Mouse (Mus musculus): ENCODE measurements at regions not wholly inside any gene's neighbourhood (a gene's known extent, or its start where the extent isn't known, plus 50 kb on each side); places are given as distances from the start of the nearest gene placed in this dataset.

- no peak for DNase-seq (ENCODE audit: low read depth, low spot score)
Measured at GRCm38 (mm10) chr1:88623040-88623439, 79.0 kb downstream of the Arl4c start.

- no peak for DNase-seq (ENCODE audit: low read depth, low spot score)
Measured at GRCm38 (mm10) chr1:88622356-88622755, 79.7 kb downstream of the Arl4c start.

DNA sequence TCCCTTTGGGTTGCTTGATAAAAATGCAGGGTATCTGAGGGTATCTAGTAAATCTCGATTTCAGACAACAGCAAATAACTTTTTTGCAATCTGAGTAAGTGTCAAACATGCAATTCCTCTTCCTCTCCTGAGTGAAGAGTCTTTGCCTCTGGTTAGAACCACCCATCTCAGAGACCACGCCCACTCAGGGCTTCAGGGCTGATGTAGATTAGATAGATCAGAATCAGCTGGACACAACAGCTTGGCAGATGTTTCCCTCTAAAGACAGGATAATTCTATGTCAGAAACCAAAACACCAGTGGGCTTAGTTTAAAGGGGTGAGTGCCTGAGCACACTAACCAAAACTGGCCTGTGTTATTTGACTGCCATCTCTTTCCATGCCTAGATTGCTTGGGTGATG lies 80.8 kb downstream of the Arl4c start:
- no peak for DNase-seq (ENCODE audit: low read depth, low spot score)

- peak; percentile 81 for DNase-seq (ENCODE audit: low read depth, low spot score)
Measured at GRCm38 (mm10) chr1:88613007-88613406, 89.0 kb downstream of the Arl4c start.

DNA sequence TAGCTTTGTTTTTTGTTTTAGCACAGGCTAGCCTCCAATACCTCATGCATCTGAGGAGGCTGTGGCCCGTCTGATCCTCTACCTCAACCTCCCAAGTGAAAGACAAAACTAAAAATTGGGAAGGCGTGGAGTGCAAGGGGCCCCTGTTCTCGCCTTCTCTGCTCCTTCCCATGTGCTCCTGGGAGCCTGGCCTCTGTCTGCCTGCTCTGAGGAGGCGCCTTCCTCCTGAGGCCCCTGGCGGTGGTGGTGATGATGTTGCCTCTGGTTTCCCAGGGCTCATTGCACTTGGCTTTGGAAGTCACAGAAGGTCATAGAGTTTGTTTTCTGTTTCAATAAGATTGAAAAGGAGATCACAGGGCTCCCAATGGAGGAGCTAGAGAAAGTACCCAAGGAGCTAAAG lies 90.8 kb downstream of the Arl4c start:
- DNase-seq (ENCODE audit: low read depth, low spot score), result peak; percentile 33

DNA sequence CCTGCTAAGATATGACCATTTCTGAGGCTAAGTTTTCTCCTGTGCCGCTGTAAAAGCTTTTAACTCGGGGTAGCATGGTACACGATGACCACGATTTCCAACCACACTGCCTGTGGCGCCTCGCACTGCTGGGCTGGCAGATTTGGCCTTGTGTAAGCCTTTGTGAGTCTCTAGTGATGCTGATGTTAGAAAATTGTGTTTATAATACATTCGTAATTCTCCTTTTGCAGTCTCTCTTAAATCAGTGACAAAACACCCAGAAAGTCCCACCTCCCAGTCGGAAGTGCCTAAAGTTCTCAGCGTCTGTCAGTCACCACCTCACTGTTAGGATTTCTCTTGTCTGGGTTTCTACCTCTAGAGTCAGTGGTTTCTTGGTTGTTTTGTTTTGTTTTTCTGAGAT lies 91.2 kb downstream of the Arl4c start:
- no peak for DNase-seq (ENCODE audit: low read depth, low spot score)

DNA sequence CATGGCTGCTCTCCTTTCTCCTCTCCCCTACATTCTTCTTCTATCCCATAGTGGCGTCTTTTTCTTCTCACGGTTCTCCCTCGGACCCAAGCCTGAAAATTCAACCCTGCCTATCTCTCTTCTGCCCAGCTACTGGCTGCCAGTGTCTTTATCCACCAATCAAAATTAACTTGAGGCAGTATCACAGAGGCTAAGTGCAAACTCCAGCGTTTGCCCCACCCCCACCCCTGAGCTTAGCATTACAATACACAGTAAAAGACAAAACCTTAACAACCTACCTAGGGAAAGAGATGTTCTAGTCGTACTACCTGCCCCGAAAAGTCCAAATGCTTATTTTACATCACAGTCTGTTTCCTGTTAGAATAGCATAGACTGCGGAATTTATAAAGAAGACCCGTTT lies 93.2 kb downstream of the Arl4c start:
- peak; percentile 84 for DNase-seq (ENCODE audit: low read depth, low spot score)

DNA sequence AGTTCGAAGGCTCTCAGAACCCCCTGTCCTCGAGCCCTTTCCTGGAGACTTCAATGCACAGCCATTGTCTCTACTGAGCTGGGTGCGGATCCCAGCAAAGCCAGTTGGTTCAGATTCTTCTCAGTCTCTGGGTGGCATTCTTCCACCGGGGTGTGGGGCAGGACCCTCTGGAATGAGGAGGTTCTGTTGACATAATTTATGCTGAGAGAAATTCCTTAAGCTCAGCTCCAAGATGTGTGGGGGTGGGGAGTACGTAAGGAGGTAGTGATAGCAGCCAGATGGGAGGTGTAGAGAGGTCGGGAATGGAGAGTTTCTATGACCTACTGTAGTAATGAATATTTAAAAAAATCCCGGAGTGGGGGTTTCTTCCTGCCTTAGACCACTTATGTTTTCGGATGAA lies 93.8 kb downstream of the Arl4c start:
- peak; percentile 80 for DNase-seq (ENCODE audit: low read depth, low spot score)

DNA sequence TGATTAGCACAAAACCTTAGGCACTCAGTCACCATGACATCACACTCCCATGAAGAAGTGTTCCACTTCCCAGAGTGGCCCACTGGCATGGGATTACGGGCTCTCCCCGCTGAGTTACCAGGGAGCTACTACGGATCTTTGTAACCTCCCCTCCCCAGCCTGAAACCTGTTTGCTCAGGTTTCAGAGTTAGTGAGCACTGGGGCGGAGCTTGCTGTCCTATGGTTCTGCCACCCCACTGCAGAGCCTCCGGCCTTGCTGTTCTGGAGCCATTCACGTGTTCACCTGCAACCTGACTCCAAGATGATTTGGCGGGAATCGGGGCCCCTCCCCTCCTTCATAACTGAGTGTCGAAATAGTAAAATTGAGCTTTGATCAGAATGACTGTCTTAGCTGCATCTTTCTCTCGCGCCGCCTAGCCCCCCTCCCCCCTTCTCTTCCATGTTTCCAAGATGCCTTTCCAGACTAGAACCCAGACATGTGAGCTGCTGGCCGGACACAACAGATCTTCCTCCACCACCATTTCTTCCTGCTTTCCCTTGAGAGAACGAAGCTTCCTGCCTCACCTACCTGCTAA lies 95.8 kb upstream of the Glrp1 start:
- DNase-seq (ENCODE audit: low read depth, low spot score), result peak; percentile 90

GRCm38 (mm10) chr1:88602241-88602640 lies 92.4 kb upstream of the Glrp1 start:
- DNase-seq (ENCODE audit: low read depth, low spot score), result peak; percentile 22

DNA sequence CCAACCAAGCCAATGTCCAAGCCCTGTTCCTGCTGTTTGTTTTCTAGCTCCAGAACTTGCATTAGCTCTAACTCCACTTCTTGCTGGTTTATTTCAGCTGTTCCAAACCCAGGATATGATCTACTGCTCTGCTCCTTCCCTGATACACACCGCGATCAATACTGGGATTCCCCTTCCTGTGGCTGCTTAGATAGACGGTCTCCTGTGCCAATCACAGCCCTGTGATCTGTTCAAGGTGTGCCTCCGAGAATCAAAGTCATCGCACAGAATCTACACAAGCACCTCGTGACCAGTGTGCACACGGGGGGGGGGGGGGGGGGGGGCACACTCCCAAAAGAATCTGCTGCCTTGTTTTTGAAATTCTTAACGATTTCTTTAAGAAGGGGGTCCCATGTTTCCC lies 91.9 kb upstream of the Glrp1 start:
- peak; percentile 41 for DNase-seq (ENCODE audit: low read depth, low spot score)

- no peak for DNase-seq (ENCODE audit: low read depth, low spot score)
Measured at GRCm38 (mm10) chr1:88600145-88600544, 90.3 kb upstream of the Glrp1 start.

GRCm38 (mm10) chr1:88594484-88595254 lies 84.8 kb upstream of the Glrp1 start:
- DNase-seq (ENCODE audit: low read depth, low spot score), result no peak

DNA sequence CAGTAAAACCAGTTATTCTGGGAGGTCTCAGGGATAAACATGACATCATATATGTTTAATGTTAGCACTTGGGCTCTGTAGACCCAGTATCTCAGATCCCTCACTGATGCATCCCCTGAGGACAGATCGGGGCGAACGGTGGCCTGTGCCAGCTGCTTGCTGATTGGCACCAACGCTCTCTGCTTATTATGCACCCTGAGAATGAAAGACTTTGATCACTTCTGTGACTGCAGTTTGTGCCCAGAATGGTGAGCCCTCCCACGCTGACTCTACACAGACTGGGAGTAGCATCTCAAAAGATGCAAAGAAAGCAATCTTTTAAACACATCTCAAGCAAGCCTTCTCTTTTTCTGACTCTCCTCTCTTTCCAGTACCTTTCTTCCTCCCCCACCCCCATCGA lies 82.2 kb upstream of the Glrp1 start:
- no peak for DNase-seq (ENCODE audit: low read depth, low spot score)

GRCm38 (mm10) chr1:88590802-88591380 lies 81.0 kb upstream of the Glrp1 start:
- no peak for DNase-seq (ENCODE audit: low read depth, low spot score)

- no peak for DNase-seq (ENCODE audit: low read depth, low spot score)
Measured at GRCm38 (mm10) chr1:88588747-88589146, 78.9 kb upstream of the Glrp1 start.

- DNase-seq (ENCODE audit: low read depth, low spot score), result no peak
Measured at GRCm38 (mm10) chr1:88586823-88587820, 77.3 kb upstream of the Glrp1 start.

DNA sequence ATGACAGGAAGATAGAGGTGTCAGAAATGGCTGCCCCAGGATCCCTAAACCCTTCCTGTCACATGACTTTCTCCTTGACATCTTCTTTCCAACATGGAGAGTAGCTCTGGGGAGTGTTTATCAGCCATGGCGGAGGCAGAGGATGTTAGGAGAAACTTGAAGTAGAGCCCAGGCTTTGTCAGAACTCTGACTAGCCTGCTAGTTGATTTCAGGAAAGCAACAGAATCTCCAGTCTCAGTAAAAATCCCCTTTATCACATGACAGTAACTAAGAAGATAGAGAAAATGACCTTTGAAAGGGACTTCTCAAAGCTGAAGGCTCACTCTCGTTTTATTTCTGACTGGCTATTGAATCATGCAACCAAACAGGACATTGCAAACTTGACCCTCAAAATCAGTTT lies 76.3 kb upstream of the Glrp1 start:
- no peak for DNase-seq (ENCODE audit: low read depth, low spot score)

- no peak for DNase-seq (ENCODE audit: low read depth, low spot score)
Measured at GRCm38 (mm10) chr1:88584515-88585033, 74.7 kb upstream of the Glrp1 start.

DNA sequence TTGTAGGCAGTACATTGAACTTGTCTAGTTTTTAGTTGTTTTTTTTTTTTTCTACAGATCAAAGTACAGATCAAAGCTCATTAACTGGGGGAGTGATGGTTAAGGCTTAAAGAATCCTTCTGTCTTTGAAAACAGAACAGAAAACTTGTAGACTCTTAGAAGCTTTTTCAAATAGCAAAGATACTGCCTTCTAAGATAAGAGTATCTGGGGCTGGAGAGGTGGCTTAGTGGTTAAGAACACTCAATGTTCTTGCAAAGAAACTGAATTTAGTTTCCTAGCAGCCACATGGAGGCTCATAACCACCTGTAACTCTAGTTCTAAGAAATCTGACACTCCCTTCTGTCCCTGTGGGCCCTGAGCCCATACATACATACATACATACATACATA lies 68.4 kb upstream of the Glrp1 start:
- no peak for DNase-seq (ENCODE audit: low read depth, low spot score)

GRCm38 (mm10) chr1:88577498-88578230 lies 67.8 kb upstream of the Glrp1 start:
- peak; percentile 43 for DNase-seq (ENCODE audit: low read depth, low spot score)
